Mouse (Mus musculus) cortical plate, adult 2 months (tissue): ENCODE data around the gene Eif4e1b. TPM values are rescaled to one million over a fixed set of nuclear protein-coding genes. Genes with fewer than 3 reads are reported as not detected.

Experiments used
- H3K27ac ChIP-seq: fragments of 200-500 bp; 2 replicates; pipeline ENCODE4 v1.5.1; 2012; ENCODE audit warnings: low read length, control low read depth, inconsistent platforms; ENCODE audit not compliant: insufficient read depth
- H3K4me1 ChIP-seq: fragments of 200-500 bp; 2 replicates; pipeline ENCODE4 v1.6.1; 2011; ENCODE audit warnings: low read length; ENCODE audit not compliant: control insufficient read depth, insufficient read depth
- H3K4me3 ChIP-seq: fragments of 200-500 bp; 2 replicates; pipeline ENCODE4 v1.5.1; 2011; ENCODE audit warnings: mild to moderate bottlenecking, low read length, control low read depth; ENCODE audit not compliant: insufficient read depth
- CTCF ChIP-seq: fragments of 200-500 bp; IDR thresholded peaks from 2 replicates; pipeline ENCODE4 v1.5.1; 2011; ENCODE audit warnings: mild to moderate bottlenecking, control low read depth, low read length; ENCODE audit not compliant: insufficient read depth; ENCODE audit errors: extremely low read depth
- POLR2A ChIP-seq: fragments of 200-500 bp; IDR thresholded peaks from 2 replicates; pipeline ENCODE4 v1.6.1; 2011; ENCODE audit warnings: mild to moderate bottlenecking, low read length, control low read depth; ENCODE audit not compliant: insufficient read depth; ENCODE audit errors: extremely low read depth
- polyA plus RNA-seq: library from polyadenylated mRNA; depleted of rRNA; stranded (reverse); fragments of >200 nt; gene quantifications from 2 replicates; pipeline ENCODE4 v1.2.3, GENCODE M21; 2012; rRNA removed

Eif4e1b gene
- polyA plus RNA-seq, 1 experiment, result not detected

GRCm38 (mm10) chr13:54821106-54821505 lies 37.3 kb downstream of the Eif4e1b start:
- TF ChIP-seq POLR2A (no peak), CTCF (no peak)
- Histone ChIP-seq H3K4me1 (no peaks in the 10 kb centered on the region), H3K4me3 (no peak overlapping the region), H3K27ac (no peak overlapping the region)

GRCm38 (mm10) chr13:54821931-54822330 lies 38.1 kb downstream of the Eif4e1b start:
- H3K4me1 ChIP-seq, result no peaks in the 10 kb centered on the region
- H3K27ac ChIP-seq, result no peak overlapping the region
- no peak overlapping the region for H3K4me3 ChIP-seq
- TF ChIP-seq POLR2A (no peak), CTCF (no peak)

DNA sequence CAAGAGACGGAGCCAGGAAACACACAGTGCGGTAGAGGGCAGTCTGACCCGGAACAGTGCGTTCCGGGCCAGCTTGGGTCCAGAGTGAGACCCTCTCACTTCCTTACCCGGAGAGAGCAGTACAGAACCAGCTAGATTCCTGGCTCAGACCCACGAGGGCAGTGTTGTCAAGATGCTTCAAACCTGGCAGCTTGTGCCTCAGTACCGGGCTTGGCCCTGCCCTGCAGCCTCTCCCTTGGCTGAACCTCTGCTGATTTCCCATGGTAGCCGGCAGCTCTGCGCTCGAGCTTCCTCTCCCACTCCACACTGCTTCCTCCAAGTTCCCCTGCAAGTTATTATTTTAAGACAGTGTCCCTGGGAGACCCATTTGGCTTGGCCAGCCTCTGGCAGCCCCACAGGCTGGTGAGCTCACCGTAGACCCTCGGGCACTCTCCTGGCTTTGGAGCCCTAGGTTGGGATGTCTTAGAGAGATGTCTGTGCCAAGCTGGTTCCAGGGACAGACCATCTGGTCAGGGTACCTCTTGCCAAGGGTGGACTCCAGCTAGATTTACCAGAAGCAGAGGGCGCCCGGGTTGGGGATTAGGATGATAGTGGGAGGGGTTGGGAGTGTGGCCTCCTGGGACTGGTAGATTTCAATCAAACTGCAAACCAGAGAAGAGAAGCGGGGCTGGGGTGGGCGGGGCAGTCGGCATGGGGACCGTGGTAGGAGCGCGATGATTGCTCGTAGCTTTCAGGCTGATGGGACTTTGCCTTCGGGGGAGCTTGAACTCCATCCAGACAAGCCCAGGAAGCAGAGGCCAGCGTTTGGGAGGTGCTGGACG lies 40.5 kb downstream of the Eif4e1b start:
- no peak overlapping the region for H3K27ac ChIP-seq
- no peak overlapping the region for H3K4me3 ChIP-seq
- no peaks in the 10 kb centered on the region for H3K4me1 ChIP-seq
- TF ChIP-seq CTCF, result no peak
- TF ChIP-seq POLR2A, result no peak

GRCm38 (mm10) chr13:54827992-54828391 lies 44.2 kb downstream of the Eif4e1b start:
- TF ChIP-seq POLR2A (no peak), CTCF (no peak)
- H3K27ac ChIP-seq, result no peak overlapping the region
- H3K4me3 ChIP-seq, result no peak overlapping the region
- H3K4me1 ChIP-seq, result no peaks in the 10 kb centered on the region

- TF ChIP-seq POLR2A (no peak), CTCF (no peak)
- no peak overlapping the region for H3K4me3 ChIP-seq
- no peaks in the 10 kb centered on the region for H3K4me1 ChIP-seq
- H3K27ac ChIP-seq, result no peak overlapping the region
Observed at GRCm38 (mm10) chr13:54828508-54828907, 44.7 kb downstream of the Eif4e1b start.

- TF ChIP-seq CTCF (no peak), POLR2A (no peak)
- Histone ChIP-seq H3K4me1 (no peaks in the 10 kb centered on the region), H3K27ac (no peak overlapping the region), H3K4me3 (no peak overlapping the region)
Observed at GRCm38 (mm10) chr13:54829450-54829849, 45.7 kb downstream of the Eif4e1b start.

DNA sequence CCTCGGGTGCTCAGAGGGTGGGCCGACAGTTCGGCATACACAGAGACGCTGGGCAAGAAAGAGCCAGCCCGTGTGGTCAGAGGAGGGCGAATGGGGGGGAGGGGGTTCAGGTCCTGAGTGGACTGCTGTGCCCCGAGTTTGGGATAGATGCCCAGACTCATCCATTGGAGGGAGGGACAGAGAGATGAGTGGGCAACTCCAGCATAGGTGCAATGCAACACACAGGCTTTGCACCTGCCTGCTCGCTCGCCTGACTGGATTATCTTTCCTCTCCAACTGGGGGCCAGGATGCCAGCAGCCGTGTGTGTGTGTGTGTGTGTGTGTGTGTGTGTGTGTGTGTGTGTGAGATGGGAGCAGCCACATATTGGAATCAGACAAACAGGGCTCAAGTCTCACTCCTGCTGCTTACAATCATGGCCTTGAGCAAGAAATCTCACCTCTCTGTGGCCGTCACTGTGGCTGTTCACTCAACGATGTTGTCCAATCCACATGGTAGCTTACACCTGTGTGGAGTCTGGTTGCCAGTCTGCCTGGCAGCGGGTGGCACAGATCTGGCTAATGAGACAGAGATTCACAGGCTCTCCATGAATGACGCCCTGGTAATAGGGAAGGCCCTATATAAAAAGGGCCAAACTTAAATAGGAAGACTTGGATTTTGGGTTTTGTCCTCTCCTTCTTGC lies 52.7 kb downstream of the Eif4e1b start:
- Histone ChIP-seq H3K4me1 (peaks cover 7% of the 10 kb centered on the region), H3K27ac (no peak overlapping the region), H3K4me3 (no peak overlapping the region)
- no peak for TF ChIP-seq CTCF
- no peak for TF ChIP-seq POLR2A

DNA sequence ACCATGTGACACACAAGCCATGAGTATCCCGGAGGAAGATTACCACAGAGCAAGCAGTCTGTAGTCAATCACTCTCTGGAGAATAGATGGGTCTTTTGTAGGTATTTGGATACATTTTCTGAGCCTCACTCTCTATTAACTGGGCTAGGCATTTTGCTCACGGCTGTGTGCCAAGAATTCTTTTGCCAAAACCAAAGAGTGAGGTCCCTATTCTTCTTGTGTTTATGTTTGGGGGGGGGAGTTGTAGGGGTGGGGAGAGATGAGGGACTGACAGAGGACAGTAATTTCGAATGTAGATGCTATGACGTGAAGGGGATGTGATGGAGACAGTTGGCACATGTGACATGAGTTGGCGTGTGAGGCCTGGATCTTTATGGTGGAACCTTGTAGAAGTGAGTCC lies 53.3 kb downstream of the Eif4e1b start:
- TF ChIP-seq CTCF (no peak), POLR2A (no peak)
- Histone ChIP-seq H3K4me3 (no peak overlapping the region), H3K27ac (no peak overlapping the region)

DNA sequence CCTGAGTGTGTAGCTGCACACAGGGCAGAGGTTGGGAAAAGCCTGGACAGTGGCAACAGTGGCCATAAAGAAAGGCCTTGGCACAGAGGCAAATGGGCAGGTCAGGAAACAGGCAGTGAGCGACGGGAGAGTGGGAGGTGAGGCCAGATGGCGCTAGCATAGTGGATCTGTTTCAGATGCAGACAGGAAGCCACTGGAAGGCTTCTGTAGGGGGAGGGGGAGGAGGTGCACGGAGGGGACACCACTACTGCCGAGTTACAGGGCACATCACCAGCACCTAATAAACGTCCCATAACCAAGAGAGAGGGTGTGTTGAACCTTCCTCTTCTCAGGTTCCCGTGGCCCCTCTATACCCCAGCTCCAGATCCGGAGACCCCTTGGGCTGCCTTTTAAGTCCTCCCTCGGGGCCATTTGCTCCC lies 53.7 kb downstream of the Eif4e1b start:
- peaks cover 7% of the 10 kb centered on the region for H3K4me1 ChIP-seq
- H3K27ac ChIP-seq, result no peak overlapping the region
- H3K4me3 ChIP-seq, result no peak overlapping the region
- TF ChIP-seq POLR2A (no peak), CTCF (no peak)

More for the DNA sequence above, 53.3 kb downstream of the Eif4e1b start:
- peaks cover 7% of the 10 kb centered on the region for H3K4me1 ChIP-seq

Other genes starting within 250 kb of the Eif4e1b start
- gene 4833439L19Rik, start 218.6 kb upstream of the Eif4e1b start, polyA plus RNA-seq, result 173 and 181 TPM in 2 replicates
- 20.1 and 20.4 TPM in 2 replicates for gene Arl10, start 209.0 kb upstream of the Eif4e1b start, polyA plus RNA-seq
- 25.4 and 26.0 TPM in 2 replicates for gene Nop16, start 193.9 kb upstream of the Eif4e1b start, polyA plus RNA-seq
- 238 and 245 TPM in 2 replicates for gene Higd2a, start 193.8 kb upstream of the Eif4e1b start, polyA plus RNA-seq
- gene Cltb, start 172.7 kb upstream of the Eif4e1b start, polyA plus RNA-seq, result 284 and 289 TPM in 2 replicates
- gene Faf2, start 162.2 kb upstream of the Eif4e1b start, polyA plus RNA-seq, result 30.7 and 34.6 TPM in 2 replicates
- 129 and 131 TPM in 2 replicates for gene Rnf44, start 90.1 kb upstream of the Eif4e1b start, polyA plus RNA-seq
- 0.25 and 0.29 TPM in 2 replicates for gene Cdhr2, start 82.5 kb upstream of the Eif4e1b start, polyA plus RNA-seq
- gene Gprin1, start 34.1 kb upstream of the Eif4e1b start, polyA plus RNA-seq, result 57.2 and 62.1 TPM in 2 replicates
- gene Sncb, start 17.4 kb upstream of the Eif4e1b start, polyA plus RNA-seq, result 734 and 773 TPM in 2 replicates
- 75.7 and 78.9 TPM in 2 replicates for gene Tspan17, start 5.4 kb downstream of the Eif4e1b start, polyA plus RNA-seq
- 62.2 and 66.0 TPM in 2 replicates for gene Unc5a, start 165.4 kb downstream of the Eif4e1b start, polyA plus RNA-seq
- gene Hk3, start 237.4 kb downstream of the Eif4e1b start, polyA plus RNA-seq, result 1.9 TPM in 2 replicates